Mouse (Mus musculus) hindbrain, postnatal 0 days (tissue): ENCODE results near the gene Slc9a9. TPM values are rescaled to one million over a fixed set of nuclear protein-coding genes. Genes with fewer than 3 reads are reported as not detected.
"Not testable (repeated sequence)": the region's sequence is repeated elsewhere in the genome, so short reads cannot be mapped to it uniquely, and the experiment has no call there.

ENCODE experiments used
- ATAC-seq: fragments of 200-750 bp; cut with Nextera tagmentation; 2 replicates; pipeline ENCODE4 v1.8.0; 2017; ENCODE audit warnings: mild to moderate bottlenecking, moderate TSS enrichment, moderate library complexity
- DNase-seq: peaks from one replicate; pipeline ENCODE4 v3.0.0-alpha.2; 2015; ENCODE audit warnings: low spot score
- H3K27ac ChIP-seq: fragments of 300-500 bp; sonication (generic); 2 replicates; pipeline ENCODE4 v1.5.1; 2014; ENCODE audit warnings: mild to moderate bottlenecking
- H3K27me3 ChIP-seq: fragments of 300-500 bp; sonication (generic); 2 replicates; pipeline ENCODE4 v1.6.1; 2014; ENCODE audit warnings: low read length, mixed read lengths; ENCODE audit not compliant: insufficient read depth
- H3K36me3 ChIP-seq: fragments of 300-500 bp; sonication (generic); 2 replicates; pipeline ENCODE4 v1.6.1; 2014; ENCODE audit warnings: low read length, mixed read lengths; ENCODE audit not compliant: insufficient read depth
- H3K4me1 ChIP-seq: fragments of 300-500 bp; sonication (generic); 2 replicates; pipeline ENCODE4 v1.6.1; 2014; ENCODE audit warnings: antibody characterized with exemption, low read length, mixed read lengths; ENCODE audit not compliant: insufficient read depth
- H3K4me2 ChIP-seq: fragments of 300-500 bp; sonication (generic); 2 replicates; pipeline ENCODE4 v1.6.1; 2014; ENCODE audit warnings: low read depth, mild to moderate bottlenecking, low read length, moderate library complexity, mixed read lengths
- H3K4me3 ChIP-seq: fragments of 300-500 bp; sonication (generic); 2 replicates; pipeline ENCODE4 v1.5.1; 2014; ENCODE audit warnings: low read length
- H3K9ac ChIP-seq: fragments of 300-500 bp; sonication (generic); replicated peaks from 2 replicates; pipeline ENCODE4 v1.6.1; 2014; ENCODE audit warnings: mild to moderate bottlenecking, low read length, moderate library complexity, mixed read lengths
- H3K9me3 ChIP-seq: fragments of 300-500 bp; sonication (generic); 2 replicates; pipeline ENCODE4 v1.6.1; 2016; ENCODE audit warnings: low read length, mixed read lengths
- CTCF ChIP-seq: IDR thresholded peaks from 2 replicates; pipeline ENCODE4 v1.5.1; 2016; ENCODE audit warnings: antibody characterized with exemption, control low read depth, low read depth
- WGBS: fragments of 180-500 bp; shearing (Covaris S2); extraction: QIAGEN DNeasy Blood & Tissue Kit; methylation state at CpG from one replicate; pipeline ENCODE4 v1.1.7; 2014; 5-methylcytosine and 5-hydroxymethylcytosine counted together
- polyA plus RNA-seq: library from polyadenylated mRNA; unstranded; fragments of >200 nt; fragmentation: Nextera tagmentation; extraction: Ambion mirVana; gene quantifications from 2 replicates; pipeline ENCODE4 v1.2.1, GENCODE M21; 2015
- total RNA-seq: library from RNA; depleted of rRNA; stranded (reverse); fragments of >200 nt; gene quantifications from 2 replicates; pipeline ENCODE4 v1.2.3, GENCODE M21; 2014; rRNA removed

Slc9a9 gene
- total RNA-seq (5.1 and 6.6 TPM in 2 replicates), polyA plus RNA-seq (5.8 and 6.1 TPM in 2 replicates)

GRCm38 (mm10) chr9:94669791-94670577 lies at the start of gene Slc9a9:
TSS of gene Slc9a9 (plus strand) at chr9:94669909.
- peak within 1 kb of the TSS; percentile 57 for H3K4me3 ChIP-seq
- H3K4me2 ChIP-seq, result peak within 1 kb of the TSS; percentile 78
- DNase-seq (peak; percentile 70), ATAC-seq (peak; percentile 89)
- H3K27ac ChIP-seq, result peak within 1 kb of the TSS; percentile 59
- TF ChIP-seq CTCF, result peak; percentile 19; the same call in 1 of the 2 replicates
- H3K27me3 ChIP-seq, result no peaks in the 10 kb centered on the region
- under 1% methylated on average over 23 of the region's 23 CpGs for WGBS
- 0 out of 2 replicates have a peak, but pooled peaks cover 2% of the 10 kb centered on the region for H3K4me1 ChIP-seq
- H3K36me3 ChIP-seq, result no peaks in the 10 kb centered on the region
- no peaks in the 10 kb centered on the region for H3K9me3 ChIP-seq
- peak within 1 kb of the TSS; percentile 53 for H3K9ac ChIP-seq

DNA sequence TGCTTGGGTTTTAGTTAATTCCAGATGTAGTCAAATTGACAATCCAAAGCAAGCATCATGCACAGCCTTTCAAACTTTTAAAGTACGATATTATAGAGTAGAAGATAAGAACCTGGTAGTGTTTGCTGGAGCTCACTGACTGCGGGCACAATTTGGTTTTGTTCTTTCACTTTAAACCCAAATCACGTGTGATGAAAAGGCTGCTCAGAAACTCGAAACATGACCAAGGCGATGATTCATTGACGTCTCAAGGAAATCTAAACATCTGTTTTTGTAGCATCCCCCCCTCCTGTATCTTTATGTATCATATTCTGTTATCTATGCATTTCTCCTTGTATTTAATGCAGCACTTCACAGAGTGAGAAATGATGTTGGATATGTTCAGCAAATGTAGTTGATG lies 49.4 kb upstream of the Slc9a9 start:
- H3K27me3 ChIP-seq, result no peaks in the 10 kb centered on the region
- H3K27ac ChIP-seq, result no peak overlapping the region
- no peak overlapping the region for H3K4me3 ChIP-seq
- H3K4me2 ChIP-seq, result no peak overlapping the region
- 90% methylated on average over 6 of the region's 6 CpGs for WGBS
- no peaks in the 10 kb centered on the region for H3K36me3 ChIP-seq
- no peaks in the 10 kb centered on the region for H3K9me3 ChIP-seq
- ATAC-seq, result no peak
- no peak for TF ChIP-seq CTCF
- H3K4me1 ChIP-seq, result no peaks in the 10 kb centered on the region
- DNase-seq, result no peak
- H3K9ac ChIP-seq, result no peak overlapping the region

DNA sequence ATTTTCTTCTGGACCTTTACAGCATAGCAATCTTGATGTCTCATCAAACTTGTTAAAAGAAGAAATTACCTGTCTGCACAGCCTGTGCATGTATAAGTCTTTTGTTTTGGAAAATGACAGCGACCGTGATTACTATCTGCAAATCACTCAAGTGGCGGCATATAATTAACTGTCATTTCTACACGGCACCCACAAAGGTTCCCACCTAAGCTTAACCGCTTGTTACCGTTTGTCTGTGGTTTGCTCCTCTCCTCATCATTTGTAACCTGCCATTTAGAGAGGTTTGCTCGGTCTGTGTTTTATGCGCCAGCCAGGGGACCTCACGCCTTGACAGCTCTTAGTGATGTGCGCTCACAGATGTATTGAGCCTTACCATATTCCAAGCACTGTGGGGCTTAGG lies 48.9 kb upstream of the Slc9a9 start:
- no peak for TF ChIP-seq CTCF
- no peaks in the 10 kb centered on the region for H3K27me3 ChIP-seq
- no peak overlapping the region for H3K4me3 ChIP-seq
- DNase-seq, result no peak
- no peaks in the 10 kb centered on the region for H3K9me3 ChIP-seq
- no peaks in the 10 kb centered on the region for H3K4me1 ChIP-seq
- H3K4me2 ChIP-seq, result no peak overlapping the region
- no peak for ATAC-seq
- 83% methylated on average over 10 of the region's 10 CpGs for WGBS
- no peak overlapping the region for H3K27ac ChIP-seq
- H3K36me3 ChIP-seq, result no peaks in the 10 kb centered on the region
- no peak overlapping the region for H3K9ac ChIP-seq

DNA sequence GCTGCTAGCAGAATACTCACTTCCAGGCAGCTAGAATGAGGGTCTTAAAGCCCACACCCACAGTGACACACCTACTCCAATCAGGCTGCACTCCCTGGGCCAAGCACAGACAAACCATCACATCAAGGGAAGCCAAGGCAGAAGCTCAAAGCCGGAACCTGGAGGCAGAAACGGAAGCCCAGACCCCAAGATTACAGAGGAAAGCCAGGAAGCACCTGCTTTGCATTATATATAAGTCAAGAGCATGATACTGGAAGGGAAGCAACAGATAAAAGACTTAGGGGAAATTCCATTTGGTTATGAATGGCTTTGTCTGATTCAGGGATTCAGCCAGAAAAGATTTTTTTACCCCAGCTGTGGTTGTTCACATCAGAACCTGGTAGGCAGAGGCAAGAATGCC lies 47.8 kb upstream of the Slc9a9 start:
- Histone ChIP-seq H3K4me3 (no peak overlapping the region), H3K27ac (no peak overlapping the region), H3K9ac (no peak overlapping the region), H3K9me3 (no peaks in the 10 kb centered on the region), H3K4me1 (no peaks in the 10 kb centered on the region), H3K27me3 (no peaks in the 10 kb centered on the region), H3K36me3 (no peaks in the 10 kb centered on the region), H3K4me2 (no peak overlapping the region)
- DNase-seq (no peak), ATAC-seq (no peak)
- TF ChIP-seq CTCF, result no peak
- WGBS, result 77% methylated on average over 2 of the region's 2 CpGs

DNA sequence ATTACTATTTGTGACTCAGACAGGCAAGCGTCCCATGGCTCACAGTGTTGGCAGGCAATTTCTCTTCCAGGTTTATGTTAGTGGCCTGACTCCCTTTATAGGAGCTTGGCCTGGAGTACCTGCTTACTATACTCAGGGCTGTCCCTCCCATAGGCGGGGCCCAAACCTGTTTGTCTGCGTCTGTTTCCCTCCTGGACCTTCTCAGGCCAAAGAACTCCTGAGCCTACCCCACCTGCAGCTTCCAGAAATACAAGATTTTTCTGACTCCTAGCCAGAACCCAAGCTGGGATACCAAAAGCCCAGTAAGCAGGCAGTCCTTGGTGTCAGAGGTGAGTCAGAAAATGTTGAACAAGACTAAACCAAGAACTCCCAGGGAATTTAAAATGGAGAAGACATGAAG lies 43.0 kb upstream of the Slc9a9 start:
- WGBS, result 95% methylated on average over 3 of the region's 3 CpGs
- Histone ChIP-seq H3K9me3 (0 out of 2 replicates have a peak, but pooled peaks cover 2% of the 10 kb centered on the region), H3K27ac (no peak overlapping the region), H3K9ac (no peak overlapping the region), H3K4me2 (no peak overlapping the region), H3K4me3 (no peak overlapping the region), H3K4me1 (no peaks in the 10 kb centered on the region), H3K27me3 (no peaks in the 10 kb centered on the region), H3K36me3 (no peaks in the 10 kb centered on the region)
- ATAC-seq, result no peak
- no peak for TF ChIP-seq CTCF
- no peak for DNase-seq

DNA sequence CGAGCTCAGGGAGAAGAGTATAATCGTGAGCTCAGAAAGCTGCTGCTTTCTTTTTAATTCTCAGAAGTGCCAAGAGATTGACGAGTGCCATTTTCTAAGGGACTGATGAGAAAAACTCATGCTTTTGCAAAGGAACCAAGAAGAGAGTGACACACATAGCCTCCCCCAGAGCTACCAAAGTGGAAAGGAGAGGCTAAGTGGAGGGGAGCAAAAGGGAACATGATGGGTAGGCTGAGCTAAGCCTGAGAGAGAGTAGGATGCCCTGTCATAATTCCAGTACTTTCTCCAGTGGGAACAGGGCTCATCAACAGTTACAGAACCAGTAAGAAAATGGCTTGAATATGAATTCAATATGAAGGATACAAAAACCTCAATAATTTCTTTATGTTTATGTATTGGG lies 40.8 kb upstream of the Slc9a9 start:
- no peak overlapping the region for H3K4me2 ChIP-seq
- no peak overlapping the region for H3K27ac ChIP-seq
- H3K4me3 ChIP-seq, result no peak overlapping the region
- H3K27me3 ChIP-seq, result no peaks in the 10 kb centered on the region
- no peaks in the 10 kb centered on the region for H3K36me3 ChIP-seq
- no peak for TF ChIP-seq CTCF
- DNase-seq (no peak), ATAC-seq (no peak)
- 67% methylated on average over 3 of the region's 3 CpGs for WGBS
- H3K4me1 ChIP-seq, result no peaks in the 10 kb centered on the region
- H3K9ac ChIP-seq, result no peak overlapping the region
- 0 out of 2 replicates have a peak, but pooled peaks cover 2% of the 10 kb centered on the region for H3K9me3 ChIP-seq

DNA sequence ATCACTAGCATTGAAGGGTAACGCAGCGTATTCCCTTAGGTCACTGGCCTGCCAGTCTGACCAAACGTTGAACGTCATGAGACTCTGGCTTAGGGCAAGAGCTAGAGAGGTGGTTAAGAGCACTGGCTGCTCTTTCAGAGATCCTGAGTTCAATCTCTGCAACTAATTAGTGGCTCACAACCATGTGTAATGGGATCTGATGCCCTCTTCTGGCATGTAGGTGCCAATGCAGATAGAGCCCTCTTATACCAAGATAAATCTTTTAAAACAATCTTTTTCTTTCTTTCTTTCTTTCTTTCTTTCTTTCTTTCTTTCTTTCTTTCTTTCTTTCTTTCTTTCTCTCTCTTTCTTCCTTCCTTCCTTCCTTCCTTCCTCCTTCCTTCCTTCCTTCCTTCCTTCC lies 35.4 kb upstream of the Slc9a9 start:
- not testable (repeated sequence) for H3K9ac ChIP-seq, ATAC-seq, H3K4me1 ChIP-seq, H3K36me3 ChIP-seq, H3K4me3 ChIP-seq, H3K4me2 ChIP-seq, DNase-seq, H3K9me3 ChIP-seq, H3K27me3 ChIP-seq, H3K27ac ChIP-seq
- 93% methylated on average over 4 of the region's 4 CpGs for WGBS
- TF ChIP-seq CTCF, result 0 out of 2 replicates have a peak, but pooled peaks have one; percentile 15
